Mouse (Mus musculus) thymus, adult 2 months (tissue): ENCODE data around the gene Pdlim4.

Experiments used
- CTCF ChIP-seq: fragments of 200-500 bp; IDR thresholded peaks from 2 replicates; pipeline ENCODE4 v1.5.1; 2012; ENCODE audit warnings: mild to moderate bottlenecking, control low read depth, low read length, moderate library complexity, borderline replicate concordance; ENCODE audit not compliant: control insufficient read depth, poor library complexity, insufficient read depth; ENCODE audit errors: extremely low read depth
- POLR2A ChIP-seq: fragments of 200-500 bp; IDR thresholded peaks from 2 replicates; pipeline ENCODE4 v1.6.1; 2012; ENCODE audit warnings: mild to moderate bottlenecking, low read length, control low read depth, moderate library complexity; ENCODE audit not compliant: control insufficient read depth, poor library complexity, insufficient read depth; ENCODE audit errors: extremely low read depth

GRCm38 (mm10) chr11:54116406-54116805 is 47.6 kb upstream of the Pdlim4 start:
- no peak for TF ChIP-seq CTCF
- no peak for TF ChIP-seq POLR2A
